Mouse (Mus musculus) ES-Bruce4 (cell line): ENCODE measurements around the gene Ndrg4. TPM values are rescaled to one million over a fixed set of nuclear protein-coding genes. Genes with fewer than 3 reads are reported as not detected.

Experiments used
- H3K27ac ChIP-seq: 2 replicates; pipeline ENCODE4 v1.5.1; 2012; ENCODE audit warnings: low read length, inconsistent platforms; ENCODE audit not compliant: insufficient read depth
- H3K27me3 ChIP-seq: 2 replicates; pipeline ENCODE4 v1.6.1; 2012; ENCODE audit warnings: mild to moderate bottlenecking, low read length, inconsistent platforms; ENCODE audit not compliant: control insufficient read depth, poor library complexity, insufficient read depth, severe bottlenecking
- H3K36me3 ChIP-seq: 2 replicates; pipeline ENCODE4 v1.6.1; 2012; ENCODE audit warnings: inconsistent platforms, mild to moderate bottlenecking, low read length, moderate library complexity; ENCODE audit not compliant: control insufficient read depth, poor library complexity, insufficient read depth, severe bottlenecking
- H3K4me1 ChIP-seq: one replicate; pipeline ENCODE4 v1.8.1; 2011; ENCODE audit warnings: low read length; ENCODE audit not compliant: control insufficient read depth, insufficient read depth
- H3K4me3 ChIP-seq: 2 replicates; pipeline ENCODE4 v1.5.1; 2011; ENCODE audit warnings: low read depth, mild to moderate bottlenecking, low read length
- H3K9ac ChIP-seq: 2 replicates; pipeline ENCODE4 v1.6.1; 2012; ENCODE audit warnings: low read depth, mild to moderate bottlenecking, inconsistent platforms; ENCODE audit not compliant: poor library complexity, severe bottlenecking
- H3K9me3 ChIP-seq: replicated peaks from 2 replicates; pipeline ENCODE4 v1.6.1; 2012; ENCODE audit warnings: mild to moderate bottlenecking, low read length, inconsistent platforms; ENCODE audit not compliant: control insufficient read depth, poor library complexity, insufficient read depth, severe bottlenecking
- CTCF ChIP-seq: IDR thresholded peaks from one replicate; pipeline ENCODE4 v1.8.1; 2011; ENCODE audit warnings: low read depth, low read length
- EP300 ChIP-seq: IDR thresholded peaks from 2 replicates; pipeline ENCODE4 v1.6.1; 2011; ENCODE audit warnings: low read depth, low read length; ENCODE audit not compliant: insufficient read depth
- POLR2A ChIP-seq: IDR thresholded peaks from one replicate; pipeline ENCODE4 v1.8.1; 2011; ENCODE audit warnings: low read length; ENCODE audit not compliant: insufficient read depth
- polyA plus RNA-seq: library from polyadenylated mRNA; stranded (reverse); fragments of >200 nt; gene quantifications from 2 replicates; pipeline ENCODE4 v1.2.4, GENCODE M21; 2011; ENCODE audit warnings: low read depth; ENCODE audit not compliant: missing spikeins, insufficient read depth, insufficient read length

The Ndrg4 gene
- polyA plus RNA-seq, 1 experiment = 8.8 TPM

DNA sequence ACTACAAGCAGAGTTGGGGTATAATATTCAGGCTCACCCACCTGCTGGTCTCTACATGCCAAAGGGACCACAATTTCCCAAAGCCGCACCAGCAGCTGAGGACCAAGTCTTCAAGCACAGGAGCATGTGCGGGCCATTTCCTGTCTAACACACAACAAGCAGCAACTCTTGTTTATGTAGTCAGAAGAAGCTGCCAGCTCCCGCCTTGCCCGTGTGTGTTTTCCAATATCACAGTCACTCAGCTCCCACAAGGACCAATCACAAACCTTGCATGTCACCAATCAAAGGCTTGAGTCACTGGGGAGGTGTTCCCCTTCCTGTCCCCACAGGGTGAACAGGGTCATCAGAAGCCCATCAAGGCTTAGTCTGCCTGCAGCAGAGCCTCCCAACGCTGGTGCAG, 23.4 kb upstream of the Ndrg4 start:
- Histone ChIP-seq H3K27me3 (no peaks in the 10 kb centered on the region), H3K4me1 (no peaks in the 10 kb centered on the region)
- TF ChIP-seq CTCF = no peak
- no peak for TF ChIP-seq EP300
- TF ChIP-seq POLR2A = no peak

GRCm38 (mm10) chr8:95655831-95656230, 20.9 kb upstream of the Ndrg4 start:
- no peaks in the 10 kb centered on the region for H3K9me3 ChIP-seq
- no peak overlapping the region for H3K4me3 ChIP-seq
- no peak overlapping the region for H3K27ac ChIP-seq
- H3K9ac ChIP-seq = no peak overlapping the region
- H3K36me3 ChIP-seq = no peaks in the 10 kb centered on the region
- no peaks in the 10 kb centered on the region for H3K27me3 ChIP-seq
- TF ChIP-seq EP300 (no peak), POLR2A (no peak), CTCF (no peak)
- no peaks in the 10 kb centered on the region for H3K4me1 ChIP-seq

More for the DNA sequence above, 23.4 kb upstream of the Ndrg4 start:
- H3K36me3 ChIP-seq = no peaks in the 10 kb centered on the region
- no peak overlapping the region for H3K27ac ChIP-seq
- no peak overlapping the region for H3K9ac ChIP-seq
- no peaks in the 10 kb centered on the region for H3K9me3 ChIP-seq
- H3K4me3 ChIP-seq = no peak overlapping the region

- TF ChIP-seq POLR2A = no peak
- no peak for TF ChIP-seq EP300
- TF ChIP-seq CTCF = no peak
- H3K9me3 ChIP-seq = no peaks in the 10 kb centered on the region
- H3K4me1 ChIP-seq = no peaks in the 10 kb centered on the region
- H3K27ac ChIP-seq = no peak overlapping the region
- H3K36me3 ChIP-seq = no peaks in the 10 kb centered on the region
- H3K9ac ChIP-seq = no peak overlapping the region
- H3K27me3 ChIP-seq = no peaks in the 10 kb centered on the region
- no peak overlapping the region for H3K4me3 ChIP-seq
Measured at GRCm38 (mm10) chr8:95656316-95657002, 20.3 kb upstream of the Ndrg4 start.

DNA sequence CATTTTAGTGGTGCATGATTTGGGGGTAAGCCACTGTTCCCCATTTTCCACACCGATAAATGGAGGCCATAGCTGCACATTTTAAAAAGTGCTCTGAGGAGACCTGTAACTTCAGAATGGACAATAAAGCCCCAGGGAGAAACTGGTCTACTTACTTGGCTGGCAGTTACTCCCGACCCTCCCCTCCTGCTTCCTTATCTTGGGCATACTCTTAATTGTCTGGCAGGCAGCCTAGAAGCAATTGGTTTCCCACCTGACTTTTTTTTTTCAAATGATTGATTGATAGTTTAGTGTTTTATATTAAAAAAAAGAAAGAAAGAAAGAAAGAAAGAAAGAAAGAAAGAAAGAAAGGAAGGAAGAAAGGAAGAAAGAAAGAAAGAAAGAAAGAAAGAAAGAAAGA, 19.3 kb upstream of the Ndrg4 start:
- H3K4me3 ChIP-seq = no peak overlapping the region
- TF ChIP-seq CTCF = no peak
- no peak for TF ChIP-seq POLR2A
- TF ChIP-seq EP300 = no peak
- no peaks in the 10 kb centered on the region for H3K9me3 ChIP-seq
- no peak overlapping the region for H3K27ac ChIP-seq
- H3K4me1 ChIP-seq = no peaks in the 10 kb centered on the region
- no peaks in the 10 kb centered on the region for H3K36me3 ChIP-seq
- no peaks in the 10 kb centered on the region for H3K27me3 ChIP-seq
- no peak overlapping the region for H3K9ac ChIP-seq

- no peaks in the 10 kb centered on the region for H3K4me1 ChIP-seq
- no peak overlapping the region for H3K9ac ChIP-seq
- H3K9me3 ChIP-seq = no peaks in the 10 kb centered on the region
- no peak overlapping the region for H3K27ac ChIP-seq
- TF ChIP-seq EP300 = no peak
- no peak for TF ChIP-seq POLR2A
- TF ChIP-seq CTCF = no peak
- no peak overlapping the region for H3K4me3 ChIP-seq
- H3K27me3 ChIP-seq = no peaks in the 10 kb centered on the region
- no peaks in the 10 kb centered on the region for H3K36me3 ChIP-seq
Measured at GRCm38 (mm10) chr8:95660334-95660882, 16.4 kb upstream of the Ndrg4 start.

DNA sequence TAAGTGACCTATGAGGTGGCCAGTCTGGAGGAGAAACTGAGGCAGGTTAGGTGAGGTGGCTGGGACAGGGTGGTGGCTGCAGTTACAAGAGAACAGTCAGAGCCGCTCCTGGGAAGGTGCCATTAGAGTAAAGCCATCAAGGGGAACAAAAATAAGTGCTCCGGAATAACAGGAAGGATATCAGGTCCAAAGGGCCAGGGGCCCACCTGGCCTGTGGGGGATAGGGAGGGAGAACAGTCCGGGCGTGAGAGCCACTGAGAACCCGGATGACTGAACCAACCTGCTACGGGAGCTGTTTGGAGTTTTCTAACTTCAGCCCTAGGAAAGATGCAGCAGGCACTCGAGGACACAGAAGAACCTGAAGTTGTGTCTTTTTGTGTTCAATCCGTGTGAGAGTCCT, 15.7 kb upstream of the Ndrg4 start:
- TF ChIP-seq EP300 (no peak), POLR2A (no peak), CTCF (no peak)
- Histone ChIP-seq H3K36me3 (no peaks in the 10 kb centered on the region), H3K27me3 (no peaks in the 10 kb centered on the region), H3K9ac (no peak overlapping the region), H3K27ac (no peak overlapping the region), H3K9me3 (no peaks in the 10 kb centered on the region), H3K4me3 (no peak overlapping the region), H3K4me1 (no peaks in the 10 kb centered on the region)
